Mouse (Mus musculus) layer of hippocampus, postnatal 25 days (tissue): ENCODE data around the gene Arhgdib. TPM values are rescaled to one million over a fixed set of nuclear protein-coding genes. Genes with fewer than 3 reads are reported as not detected.

ENCODE experiments used
- DNase-seq, 2 experiments: peaks; one replicate each; pipeline ENCODE4 v3.0.0; 2022; ENCODE audit warnings: mixed read lengths in 2 of 2, low spot score in 1 of 2; ENCODE audit errors: extremely low spot score in 1 of 2
- total RNA-seq, 2 experiments: library from RNA; stranded (reverse); gene quantifications; 2 replicates each; pipeline ENCODE4 v1.2.3; 2021

Gene Arhgdib
- total RNA-seq, 2 experiments from 2014 or later = 8.8 to 11.3 TPM

GRCm38 (mm10) chr6:136922871-136923270 is 18.8 kb downstream of the Arhgdib start:
- DNase-seq = no peak

DNA sequence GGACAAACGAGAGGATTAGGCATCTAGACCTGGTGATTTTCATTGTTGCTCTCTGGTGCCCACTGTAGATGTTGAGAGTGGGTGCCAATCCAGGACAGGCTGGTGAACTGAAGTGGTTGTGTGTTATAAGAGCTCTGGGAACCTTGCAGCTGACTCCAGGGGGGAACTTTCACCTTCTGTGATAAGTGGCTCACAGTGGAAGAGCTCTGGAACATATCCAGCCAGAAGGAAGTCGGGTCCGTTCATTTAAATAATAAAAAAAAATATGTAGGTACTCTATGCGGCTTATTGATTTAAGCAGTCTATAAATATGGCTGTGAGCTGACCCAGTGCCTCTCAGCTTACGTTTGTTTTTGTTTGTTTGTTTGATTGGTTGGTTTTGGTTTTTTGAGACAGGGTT is 19.6 kb downstream of the Arhgdib start, which contains the start of gene Erp27:
Gene Erp27, minus strand, starts transcription at position 101 of the 400 bp plus-strand sequence.
- DNase-seq = no peak

GRCm38 (mm10) chr6:136921601-136922000 is 20.1 kb downstream of the Arhgdib start:
- DNase-seq = no peak

DNA sequence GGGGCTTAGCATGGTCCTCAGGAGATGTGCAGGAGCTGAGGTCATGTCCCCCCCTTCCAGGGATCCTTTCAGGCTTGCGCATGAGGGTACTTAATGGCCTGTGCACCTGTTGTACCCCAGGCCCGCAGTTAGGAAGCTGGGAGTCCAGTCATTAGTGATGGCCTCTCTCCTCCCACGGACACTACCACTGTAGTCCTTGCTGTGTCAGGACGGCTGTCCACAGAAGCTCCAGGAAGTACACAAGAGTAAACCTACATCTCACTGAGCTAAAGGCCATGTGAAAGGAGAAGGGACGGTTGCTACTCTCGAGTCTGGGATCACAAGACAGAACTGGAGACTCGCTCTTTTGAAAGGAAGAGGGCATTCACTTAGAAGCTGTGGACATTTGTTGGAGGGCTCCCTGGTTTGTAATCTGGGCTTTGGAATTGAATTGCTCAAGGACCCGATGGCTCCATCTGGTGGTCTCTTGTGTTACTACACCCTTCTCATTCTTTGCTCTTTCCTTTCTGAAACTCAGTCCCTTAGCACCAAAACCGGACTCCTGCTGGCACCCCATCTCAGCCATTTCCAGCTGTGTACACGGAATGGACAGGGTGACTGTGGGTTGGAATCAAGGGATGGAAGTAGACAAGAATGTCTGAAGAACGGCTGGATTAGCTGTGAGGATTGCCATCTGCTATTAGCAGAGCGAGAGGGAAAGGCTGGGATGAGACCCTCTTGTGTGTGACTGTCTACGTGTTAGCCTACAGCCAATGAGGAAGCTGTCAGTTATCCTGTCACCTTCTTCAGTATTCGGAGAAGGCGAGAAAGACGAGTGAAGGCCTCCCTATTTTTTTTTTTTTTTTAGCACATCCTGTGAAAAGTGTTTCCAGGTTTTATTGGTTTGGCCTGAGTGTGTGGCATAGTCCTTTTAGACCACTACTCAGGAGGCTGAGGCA is 21.1 kb downstream of the Arhgdib start:
- peak; percentile 64 to 89 for DNase-seq

GRCm38 (mm10) chr6:136917885-136918284 is 23.8 kb downstream of the Arhgdib start:
- no peak for DNase-seq

GRCm38 (mm10) chr6:136915721-136916395 is 25.8 kb downstream of the Arhgdib start:
- no peak for DNase-seq

DNA sequence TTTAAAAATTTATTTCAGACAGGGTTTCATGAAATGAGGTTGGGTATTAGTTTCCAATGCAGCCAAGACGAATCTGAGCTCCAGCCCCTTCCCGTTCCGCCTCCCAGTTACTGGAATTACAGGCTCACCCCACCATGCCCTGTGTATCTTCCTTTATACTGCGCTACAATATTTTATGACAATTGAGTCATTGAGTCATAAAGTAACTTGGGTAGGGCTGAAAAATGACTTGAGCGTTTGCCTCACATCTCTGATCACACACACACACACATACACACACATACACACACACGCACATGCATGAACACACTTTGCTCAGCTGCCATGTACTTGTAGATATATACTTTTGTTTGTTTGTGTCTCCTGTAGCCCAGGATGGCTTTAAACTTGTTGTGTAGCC is 27.5 kb downstream of the Arhgdib start:
- DNase-seq = no peak

DNA sequence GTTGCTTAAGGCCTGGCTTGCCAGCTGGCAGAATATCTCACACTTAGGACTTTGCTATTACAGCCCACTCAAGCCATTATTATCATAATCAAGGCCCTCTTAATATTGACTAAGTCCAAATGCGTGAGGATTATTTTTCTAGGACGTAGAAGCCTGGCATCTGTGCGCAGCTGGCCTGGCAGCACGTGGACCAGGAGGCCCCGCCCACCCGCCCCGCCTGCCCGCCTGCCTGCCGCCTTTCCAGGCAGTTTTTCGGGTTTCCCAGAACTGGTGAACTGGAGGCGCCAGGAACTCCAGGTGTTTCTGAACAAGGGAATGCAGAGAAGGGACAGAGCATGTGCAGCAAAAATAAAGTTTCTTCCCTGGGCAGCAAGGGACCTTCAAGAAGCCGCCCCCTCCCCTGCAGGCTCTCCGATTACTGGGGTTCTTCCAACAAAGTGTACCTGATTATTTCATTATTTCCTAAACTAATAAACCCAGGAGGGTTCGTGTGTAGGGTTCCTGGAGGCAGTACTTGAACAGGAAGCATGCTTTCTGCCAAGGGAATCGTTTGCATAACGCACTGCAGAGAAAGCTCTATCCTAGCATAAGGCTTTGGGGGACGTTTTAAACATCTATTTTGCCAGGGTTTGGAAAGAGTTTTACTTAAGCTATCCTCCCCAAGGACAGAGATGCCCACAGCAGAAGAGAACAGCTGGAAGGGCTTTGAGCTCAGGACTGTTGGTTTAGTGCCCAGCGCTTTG is 28.1 kb downstream of the Arhgdib start:
- DNase-seq = no peak

GRCm38 (mm10) chr6:136912751-136913265 is 28.9 kb downstream of the Arhgdib start:
- DNase-seq = no peak

- DNase-seq = no peak
These were observed 31.3 kb downstream of the Arhgdib start for GRCm38 (mm10) chr6:136910247-136910890.

DNA sequence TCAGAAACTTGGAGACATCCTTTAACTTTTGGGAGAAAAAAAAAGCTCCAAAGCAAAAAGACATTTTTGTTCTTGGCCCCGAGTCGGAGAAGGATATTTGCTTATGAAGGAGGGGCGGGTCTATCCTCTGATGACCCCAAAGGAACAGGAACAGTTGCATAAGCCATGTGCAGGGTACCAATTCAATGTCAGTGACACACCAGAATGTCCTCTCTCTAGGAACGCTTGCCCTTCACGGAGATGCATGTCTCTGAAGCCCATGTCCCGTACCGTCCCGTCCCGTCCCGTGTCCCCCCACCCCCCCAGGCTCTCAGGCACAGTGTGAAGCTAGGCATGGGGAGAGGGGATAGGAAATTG is 34.8 kb downstream of the Arhgdib start:
- DNase-seq = no peak

DNA sequence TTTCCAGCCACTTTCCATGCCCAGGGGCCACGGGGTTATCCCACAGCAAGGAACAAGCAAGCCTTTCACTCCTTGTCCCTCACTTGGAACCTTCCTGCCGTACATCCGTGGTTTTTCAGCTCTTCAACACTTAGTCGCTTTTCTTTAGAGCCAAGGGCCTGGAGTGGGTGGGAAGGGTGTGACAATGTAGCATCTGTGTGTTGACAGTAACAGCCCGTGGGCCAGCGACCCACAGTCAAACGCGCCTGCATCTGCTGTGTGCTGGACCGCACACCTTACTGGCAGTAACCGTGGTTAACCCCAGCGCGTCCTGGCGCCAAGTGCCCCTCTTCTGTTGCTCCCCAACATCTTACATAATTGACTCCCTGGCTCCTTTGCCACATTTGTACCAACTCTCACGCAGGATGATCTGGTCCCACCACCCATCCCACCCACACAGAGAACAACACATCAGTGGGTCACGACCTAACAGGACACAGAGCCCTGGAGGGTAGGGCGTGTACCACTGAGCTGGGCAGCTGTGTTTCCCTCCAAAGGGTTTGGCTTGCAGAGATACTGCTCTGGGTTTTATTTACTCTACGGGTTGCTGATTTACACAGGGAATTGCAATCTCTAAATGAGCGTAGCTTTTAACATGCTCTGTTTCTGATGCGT is 35.3 kb downstream of the Arhgdib start:
- DNase-seq = no peak

- no peak for DNase-seq
These were observed 37.7 kb downstream of the Arhgdib start for GRCm38 (mm10) chr6:136903885-136904470.

DNA sequence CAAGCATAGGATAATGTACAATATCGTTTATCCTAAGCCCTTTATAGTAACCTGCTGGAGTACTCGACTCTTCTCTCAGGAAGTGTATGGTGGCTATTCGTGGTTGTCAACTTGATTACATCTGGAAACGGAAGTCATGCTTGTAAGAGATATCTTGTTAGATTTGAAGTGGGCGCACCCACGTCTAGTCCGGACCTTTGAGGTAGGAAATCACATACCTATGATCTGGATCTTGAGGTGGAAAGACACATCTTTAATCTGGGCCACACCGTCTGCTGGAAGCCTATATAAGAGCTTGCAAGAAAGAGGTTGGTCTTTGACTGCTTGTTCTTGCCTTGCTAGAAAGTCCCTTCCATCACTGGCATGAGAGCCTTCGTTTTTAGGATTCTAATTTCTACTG is 39.2 kb downstream of the Arhgdib start:
- DNase-seq = no peak

DNA sequence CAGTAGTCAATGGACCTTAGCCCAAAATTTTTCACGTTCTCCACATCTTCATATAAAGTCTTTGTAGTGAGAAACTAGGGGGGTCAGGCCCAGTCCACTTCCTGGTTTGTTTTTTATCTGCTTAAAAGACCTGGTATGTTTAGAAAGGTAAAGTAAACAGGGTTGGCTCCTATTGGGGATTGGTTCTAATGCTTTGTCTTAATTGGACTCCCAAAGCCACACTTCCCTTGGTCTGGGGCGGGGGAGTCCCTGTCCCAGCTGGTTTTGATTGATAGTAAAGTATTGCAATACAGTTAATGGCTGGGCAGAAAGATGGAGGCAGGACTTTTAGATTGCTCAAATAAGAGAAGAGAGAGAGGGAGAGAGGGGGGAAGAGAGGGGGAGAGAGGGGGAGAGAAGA is 40.7 kb downstream of the Arhgdib start:
- DNase-seq = no peak

DNA sequence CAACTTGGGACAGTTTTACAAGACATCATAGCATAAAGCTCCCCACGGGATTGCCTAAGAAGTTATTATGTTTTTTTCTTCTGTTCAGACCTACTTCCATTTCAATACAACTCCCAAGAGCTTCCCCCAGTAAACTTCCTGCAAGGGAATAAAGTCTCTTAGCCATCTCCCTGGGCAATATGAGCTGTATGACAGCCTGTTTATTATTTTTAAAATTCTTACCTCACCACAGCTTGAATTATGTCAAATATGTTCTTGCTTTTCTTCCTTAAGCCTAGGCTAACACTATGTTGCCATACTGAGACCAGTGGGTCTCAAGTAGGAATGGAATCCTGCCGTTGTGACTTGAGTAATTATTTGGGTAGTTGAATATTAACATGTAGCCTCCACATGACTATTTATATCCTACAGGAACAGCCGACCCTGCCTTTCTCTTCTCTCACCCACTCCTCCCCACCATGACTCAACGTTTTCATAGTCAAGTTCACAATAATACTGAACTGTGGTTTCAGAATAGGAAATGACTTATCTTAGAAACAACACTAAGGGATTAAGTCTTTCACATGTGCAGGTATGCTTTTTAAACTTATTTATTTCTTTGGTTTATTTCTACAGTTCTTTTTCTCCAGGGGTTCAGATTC is 41.2 kb downstream of the Arhgdib start:
- no peak for DNase-seq

GRCm38 (mm10) chr6:136898954-136899353 is 42.7 kb downstream of the Arhgdib start:
- no peak for DNase-seq

DNA sequence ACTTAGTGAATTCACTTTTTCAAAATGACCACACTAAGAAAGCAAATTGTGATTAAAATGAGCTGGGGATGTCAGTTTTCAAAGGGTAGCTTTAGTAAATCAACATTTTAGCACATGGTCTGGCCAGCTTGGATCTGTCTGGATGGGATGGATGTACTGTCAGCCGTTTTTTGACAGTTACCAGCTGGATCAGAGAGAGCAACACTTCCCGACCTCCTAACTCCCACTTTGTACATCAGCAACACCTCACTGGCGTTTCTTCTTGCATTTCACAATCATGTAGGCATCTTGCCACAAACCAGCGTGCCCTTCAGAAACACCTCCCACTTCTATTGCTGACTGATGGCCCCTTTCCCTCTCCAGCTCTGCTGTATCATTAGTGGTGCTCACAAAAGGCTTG is 43.5 kb downstream of the Arhgdib start:
- no peak for DNase-seq

GRCm38 (mm10) chr6:136897789-136898188 is 43.9 kb downstream of the Arhgdib start:
- no peak for DNase-seq
